Mouse (Mus musculus) liver, adult (tissue): ENCODE data around the gene Gm44965.

ENCODE experiments used
- GATA4 ChIP-seq: IDR thresholded peaks from 2 replicates; pipeline ENCODE4 v1.6.1; 2014; ENCODE audit warnings: mild to moderate bottlenecking, low read length; ENCODE audit not compliant: insufficient replicate concordance

Gm44965 gene

DNA sequence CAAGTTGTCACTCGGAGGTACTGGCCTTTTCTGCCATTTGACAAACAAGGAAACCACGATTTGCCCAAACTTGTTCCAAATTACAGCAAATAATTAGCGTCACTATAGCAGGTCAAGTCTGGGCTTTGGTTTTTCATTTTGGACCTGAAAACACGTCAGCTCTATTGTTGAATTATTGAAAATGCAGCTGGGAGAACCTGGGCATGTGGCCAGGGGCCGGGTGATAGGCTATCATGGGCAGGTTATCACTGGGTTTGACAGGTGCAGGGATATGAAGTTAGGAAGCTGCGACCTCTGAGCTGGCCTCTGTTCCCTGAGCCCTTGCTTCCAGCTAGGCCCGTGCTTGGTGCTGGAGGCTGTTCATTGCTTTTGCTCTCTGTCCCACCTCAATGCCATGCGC, 37.1 kb downstream of the Gm44965 start:
- TF ChIP-seq GATA4: no peak

DNA sequence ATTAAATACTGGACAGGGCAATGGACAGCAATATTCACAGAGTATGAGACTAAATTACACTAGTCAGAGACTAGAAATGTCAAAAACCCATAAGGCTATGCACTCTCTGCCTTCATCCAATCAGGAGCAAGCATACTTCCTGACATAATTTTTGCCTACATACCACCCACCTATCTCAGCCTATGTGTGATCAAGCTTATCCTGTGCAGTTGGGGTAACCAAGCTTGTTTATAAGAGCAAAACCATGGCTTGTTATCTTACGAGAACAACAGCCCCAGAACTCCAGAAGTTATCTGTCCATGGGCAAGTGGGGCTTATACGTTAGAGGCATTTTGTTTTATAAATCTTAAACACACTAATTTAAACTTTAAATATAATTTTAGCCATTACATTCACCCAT, 41.4 kb downstream of the Gm44965 start:
- no peak for TF ChIP-seq GATA4

- TF ChIP-seq GATA4: no peak
Observed at GRCm38 (mm10) chr6:48636515-48636914, 42.8 kb downstream of the Gm44965 start.

GRCm38 (mm10) chr6:48637811-48638500, 44.2 kb downstream of the Gm44965 start:
- TF ChIP-seq GATA4: no peak

GRCm38 (mm10) chr6:48638553-48638952, 44.8 kb downstream of the Gm44965 start:
- no peak for TF ChIP-seq GATA4

- no peak for TF ChIP-seq GATA4
Observed at GRCm38 (mm10) chr6:48641391-48641790, 47.6 kb downstream of the Gm44965 start.

DNA sequence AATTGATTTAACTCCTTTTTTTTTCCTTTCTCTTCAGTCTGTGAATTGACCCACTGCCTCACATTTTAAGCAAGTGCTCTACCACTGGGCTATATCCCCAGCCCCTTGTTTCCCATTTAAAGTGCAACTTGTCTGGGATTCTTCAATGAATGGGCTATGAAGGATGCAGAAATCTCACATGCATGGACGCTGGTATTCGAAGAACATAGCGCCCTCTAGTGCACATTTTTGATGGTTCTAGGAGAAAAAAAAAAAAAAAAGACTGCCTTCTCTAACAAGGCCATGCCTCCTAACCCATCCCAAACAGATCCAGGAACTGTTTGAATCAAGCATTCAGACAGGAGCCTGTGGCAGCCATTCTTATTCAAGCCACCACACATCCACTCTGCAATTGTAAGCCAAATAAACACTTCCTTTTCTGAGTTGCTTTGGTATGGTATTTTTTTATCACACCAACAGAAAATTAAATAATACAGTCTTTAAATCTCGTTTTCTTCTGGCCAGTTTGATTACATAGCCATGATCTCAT, 49.1 kb downstream of the Gm44965 start:
- no peak for TF ChIP-seq GATA4

GRCm38 (mm10) chr6:48645660-48646308, 52.0 kb downstream of the Gm44965 start:
- TF ChIP-seq GATA4: no peak

GRCm38 (mm10) chr6:48646309-48646690, 52.6 kb downstream of the Gm44965 start:
- TF ChIP-seq GATA4: no peak

GRCm38 (mm10) chr6:48646995-48647394, 53.3 kb downstream of the Gm44965 start, which contains the start of gene Gimap8:
Gimap8 (plus strand) TSS chr6:48647234.
- TF ChIP-seq GATA4: no peak

DNA sequence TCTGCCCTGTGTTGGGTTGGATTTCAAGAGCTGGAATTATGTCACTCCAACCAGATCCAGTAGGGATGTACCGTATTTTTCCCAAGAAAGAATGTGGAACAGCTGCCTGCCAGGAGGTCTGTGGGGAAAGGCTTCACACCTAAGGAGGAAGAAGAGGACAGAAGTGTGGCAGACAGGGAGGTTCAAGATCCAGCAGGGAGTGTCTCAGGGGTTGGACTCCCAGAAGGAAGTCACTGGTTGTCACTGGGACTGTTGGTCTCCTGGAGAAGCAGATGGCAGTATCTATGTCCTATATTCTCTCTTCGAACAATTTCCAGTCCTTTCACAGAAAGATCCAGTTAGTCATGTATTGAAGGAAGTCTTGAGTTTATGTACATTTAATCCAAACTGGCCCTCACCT, 53.9 kb downstream of the Gm44965 start:
- no peak for TF ChIP-seq GATA4

- no peak for TF ChIP-seq GATA4
Observed at GRCm38 (mm10) chr6:48648779-48649178, 55.0 kb downstream of the Gm44965 start.

- TF ChIP-seq GATA4: no peak
Observed at GRCm38 (mm10) chr6:48650041-48650440, 56.3 kb downstream of the Gm44965 start.

GRCm38 (mm10) chr6:48658721-48659120, 65.0 kb downstream of the Gm44965 start:
- no peak for TF ChIP-seq GATA4

DNA sequence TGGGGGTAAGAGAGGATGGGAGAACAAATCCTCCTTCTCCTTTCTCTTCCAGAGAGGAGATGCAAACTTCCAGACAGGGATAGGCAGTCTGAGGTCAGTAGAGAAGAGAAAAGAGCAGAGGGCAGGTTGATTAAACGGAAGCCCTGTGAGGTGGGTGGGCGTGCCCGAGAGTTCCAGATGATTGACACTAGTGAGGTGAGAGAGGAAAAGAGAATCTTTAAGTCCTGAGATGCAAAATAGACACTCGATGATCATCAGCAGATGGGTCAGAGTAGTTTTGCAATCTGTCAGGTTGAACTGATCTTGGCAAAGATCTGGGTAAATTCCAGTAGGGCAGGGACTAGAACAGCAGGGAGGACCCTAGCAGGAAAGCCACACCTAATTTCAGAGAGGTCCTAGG, 71.0 kb downstream of the Gm44965 start:
- TF ChIP-seq GATA4: no peak

DNA sequence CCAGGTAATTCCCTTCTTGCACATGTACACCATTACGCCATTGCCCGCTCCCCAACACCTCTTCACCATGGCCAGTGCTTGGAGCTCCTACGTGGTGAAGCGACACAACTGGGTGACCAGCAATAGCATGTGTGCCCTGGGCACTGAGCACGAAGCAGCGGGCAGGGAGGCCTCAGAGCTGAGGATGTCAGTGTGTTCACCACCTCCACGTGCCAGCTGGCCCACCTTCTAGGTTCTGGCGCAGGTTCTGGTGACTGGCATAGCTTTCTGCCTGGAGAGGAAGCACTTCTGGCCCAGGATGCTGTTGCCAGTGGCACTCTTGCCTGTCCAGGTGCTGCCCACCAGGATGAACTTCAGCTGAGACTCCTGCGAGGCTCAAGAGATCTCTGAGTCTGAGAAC, 71.7 kb downstream of the Gm44965 start:
- TF ChIP-seq GATA4: no peak
